Mouse (Mus musculus) ES-CJ7 (cell line): ENCODE measurements at regions not wholly inside any gene's neighbourhood (a gene's known extent, or its start where the extent isn't known, plus 50 kb on each side); places are given as distances from the start of the nearest gene placed in this dataset.

Experiments used
- DNase-seq: peaks from one replicate; pipeline ENCODE4 v3.0.0; 2011; ENCODE audit warnings: low read depth, low spot score

GRCm38 (mm10) chr1:159398643-159399042 is 124.9 kb upstream of the Tnr start:
- no peak for DNase-seq

GRCm38 (mm10) chr1:159406317-159406716 is 117.3 kb upstream of the Tnr start:
- DNase-seq: no peak

DNA sequence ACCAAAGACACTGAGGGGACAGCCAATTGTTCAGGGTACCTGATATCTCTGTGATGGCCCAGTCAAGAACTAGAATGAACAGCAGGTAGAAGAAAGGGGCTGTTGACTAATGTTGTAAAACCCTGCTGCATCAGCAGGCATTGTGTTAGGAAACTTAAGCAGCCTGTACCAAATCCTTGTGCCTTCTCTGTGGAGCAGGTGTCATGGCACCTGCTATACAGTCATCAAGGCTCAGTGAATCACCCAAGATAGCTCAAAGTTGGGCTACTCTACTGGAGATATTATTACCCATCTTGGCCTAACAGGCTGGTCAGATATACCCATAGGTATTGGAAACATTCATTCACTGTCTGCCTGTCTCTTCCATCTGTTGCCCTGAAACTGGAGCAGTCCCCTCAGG is 116.8 kb upstream of the Tnr start:
- DNase-seq: no peak

- no peak for DNase-seq
These were observed 110.2 kb upstream of the Tnr start for GRCm38 (mm10) chr1:159413374-159413773.

- no peak for DNase-seq
These were observed 107.9 kb upstream of the Tnr start for GRCm38 (mm10) chr1:159415656-159416055.

GRCm38 (mm10) chr1:159417176-159417575 is 106.4 kb upstream of the Tnr start:
- no peak for DNase-seq

GRCm38 (mm10) chr1:159419301-159419965 is 104.1 kb upstream of the Tnr start:
- DNase-seq: peak; percentile 87

DNA sequence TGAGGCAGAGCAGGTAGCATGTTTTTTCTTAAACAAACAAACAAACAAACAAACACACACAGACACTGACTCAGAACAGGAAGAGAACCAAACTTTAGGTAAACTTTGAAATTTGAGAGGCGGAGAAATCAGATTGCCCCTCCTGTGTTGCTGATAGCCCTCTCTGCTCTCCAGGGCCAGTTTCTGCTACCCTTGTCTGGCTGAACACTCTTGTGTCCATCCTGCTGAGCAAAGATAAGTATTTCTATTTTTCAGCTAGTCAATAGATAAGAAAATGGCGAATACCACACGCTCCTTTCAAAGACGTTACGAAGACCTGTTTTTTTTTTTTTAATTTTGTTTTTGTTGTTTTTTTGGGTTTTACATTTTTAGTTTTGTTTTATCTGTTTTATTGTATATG is 103.4 kb upstream of the Tnr start:
- no peak for DNase-seq

DNA sequence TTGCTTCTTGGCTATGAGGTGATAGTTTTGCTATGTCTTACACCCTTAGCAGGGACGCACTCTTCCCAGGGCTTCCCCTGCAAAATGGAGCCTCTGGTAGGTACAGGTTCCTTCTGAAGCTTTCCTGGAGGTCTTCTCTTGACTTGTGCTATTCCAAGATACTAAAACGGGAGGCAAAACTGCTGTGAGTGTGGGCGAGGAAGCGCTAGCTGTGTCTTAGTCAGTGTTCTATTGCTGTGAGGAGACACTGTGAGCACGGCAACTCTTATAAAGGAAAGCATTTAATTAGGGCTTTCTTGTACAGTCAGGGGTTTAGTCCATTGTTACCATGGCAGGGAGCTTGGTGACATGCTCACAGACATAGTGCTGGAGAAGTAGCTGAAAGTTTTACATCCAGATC is 99.9 kb upstream of the Tnr start:
- DNase-seq: no peak

DNA sequence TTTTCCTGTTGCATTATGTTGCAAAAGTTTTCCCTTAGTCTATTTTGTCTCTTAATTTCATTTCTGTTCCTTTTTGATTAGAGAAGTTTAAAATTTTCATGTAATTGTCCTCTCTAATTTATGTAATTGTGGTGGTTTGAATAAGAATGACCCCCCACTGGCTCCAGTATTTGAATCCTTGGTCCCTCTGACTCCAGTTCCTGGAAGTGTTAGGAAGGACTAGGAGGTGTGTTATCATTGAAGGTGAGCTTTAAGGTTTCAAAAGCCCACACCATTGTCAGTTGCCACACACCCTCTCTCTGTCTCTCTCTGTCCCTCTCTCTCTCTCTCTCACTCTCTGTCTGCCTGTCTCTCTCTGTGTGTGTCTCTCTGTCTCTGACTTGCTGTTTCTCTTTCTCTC is 93.6 kb upstream of the Tnr start:
- peak; percentile 71 for DNase-seq

DNA sequence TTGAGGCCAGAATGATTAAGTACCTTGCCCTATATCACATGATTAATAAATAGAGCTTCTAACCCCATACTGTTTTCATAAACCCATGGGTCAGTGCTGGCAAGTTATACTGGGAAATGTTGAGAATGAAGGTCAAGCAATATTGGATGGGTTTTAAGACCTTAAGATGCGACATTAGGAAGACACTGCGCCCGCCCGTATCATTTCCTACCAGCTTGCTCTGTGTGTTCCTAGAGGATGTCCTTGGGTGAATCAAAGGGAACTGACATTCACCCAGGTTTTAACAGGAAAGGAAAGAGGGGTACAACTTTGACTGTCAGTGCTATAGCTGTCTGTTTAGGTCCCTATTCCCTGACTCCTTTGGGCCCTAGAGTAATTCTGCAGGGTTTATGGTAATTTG is 90.0 kb upstream of the Tnr start:
- DNase-seq: no peak

DNA sequence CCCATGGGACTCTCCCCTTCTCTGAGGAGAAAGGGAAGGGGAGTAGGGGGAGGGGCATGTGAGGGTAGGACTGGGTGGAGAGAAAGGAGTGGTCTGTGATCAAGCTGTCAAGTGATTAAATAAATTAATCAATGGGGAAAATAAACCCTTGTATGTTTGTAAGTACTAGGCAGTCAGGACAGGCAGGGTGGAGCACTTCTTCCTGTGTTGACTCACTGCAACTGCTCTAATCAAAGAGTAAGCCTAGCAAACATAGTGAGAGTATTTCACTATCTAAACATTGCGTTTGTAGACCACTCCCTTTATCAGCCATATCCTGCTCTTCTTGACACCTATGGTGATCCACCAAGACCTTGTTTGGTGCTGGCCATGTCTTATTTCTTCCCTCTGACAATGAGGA is 82.8 kb upstream of the Tnr start:
- no peak for DNase-seq

GRCm38 (mm10) chr1:159444093-159444492 is 79.5 kb upstream of the Tnr start:
- DNase-seq: no peak

- DNase-seq: no peak
These were observed 78.1 kb upstream of the Tnr start for GRCm38 (mm10) chr1:159445465-159445864.

DNA sequence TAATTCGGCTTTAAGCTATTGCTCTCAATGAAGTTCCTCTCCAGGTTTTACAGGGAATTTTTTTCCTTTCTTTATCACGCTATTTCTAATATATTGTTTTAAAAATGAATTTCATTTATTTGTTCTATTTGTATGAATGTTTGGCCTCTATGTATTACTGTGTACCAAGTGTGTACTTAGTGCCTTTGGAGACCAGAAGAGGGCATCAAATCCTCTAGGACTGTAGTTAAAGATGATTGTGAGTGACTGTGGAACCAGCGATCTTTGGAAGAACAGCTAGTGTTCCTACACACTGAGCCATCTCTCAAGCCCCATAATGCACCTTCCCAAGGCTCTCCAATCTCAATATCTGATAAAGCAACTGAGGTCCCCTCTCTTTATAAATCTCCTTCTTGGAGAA is 72.1 kb upstream of the Tnr start:
- no peak for DNase-seq

DNA sequence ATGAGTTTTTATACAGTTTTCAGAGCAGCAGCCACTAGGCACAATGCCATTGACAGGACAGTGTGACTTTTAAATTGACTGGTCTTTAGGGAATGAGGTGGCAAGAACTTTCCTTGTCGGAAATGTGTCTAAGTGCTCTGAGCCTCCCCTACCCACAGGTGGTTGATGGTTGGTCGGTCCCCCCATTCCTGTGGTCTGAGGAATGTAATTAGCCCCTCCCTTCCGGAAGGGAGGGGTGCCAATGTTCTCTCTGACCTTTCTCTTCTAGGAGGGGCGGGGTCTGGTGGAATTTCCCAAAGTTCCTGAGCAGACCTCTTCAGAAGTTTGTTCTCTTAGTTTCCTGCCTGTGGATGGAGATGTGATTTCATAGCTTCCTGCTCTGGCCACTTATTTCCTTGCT is 62.7 kb upstream of the Tnr start:
- DNase-seq: no peak

DNA sequence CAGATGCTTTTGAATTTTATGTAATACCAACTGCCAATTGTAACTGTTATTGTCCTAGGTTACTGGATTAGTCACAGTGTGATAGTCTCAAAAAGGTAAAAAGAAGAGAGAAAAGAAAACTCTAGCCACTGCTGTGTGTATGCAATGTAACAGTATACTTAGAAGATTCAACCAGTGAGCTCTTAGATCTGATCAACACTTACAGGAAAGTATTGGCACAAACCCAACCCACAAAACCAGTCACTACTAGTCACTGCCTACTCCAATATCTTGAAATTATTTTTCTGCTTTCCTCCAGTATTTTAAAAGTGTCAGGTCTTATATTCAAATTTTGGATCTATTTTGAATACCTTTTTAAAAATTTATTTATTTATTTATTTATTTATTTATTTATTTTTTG is 52.6 kb upstream of the Tnr start:
- DNase-seq: no peak
